Mouse (Mus musculus): ENCODE results near the gene Tbccd1. TPM values are rescaled to one million over a fixed set of nuclear protein-coding genes. Genes with fewer than 3 reads are reported as not detected.

The Tbccd1 gene
- polyA plus RNA-seq, 1 experiment from 2014 or later = 31.1 TPM

DNA sequence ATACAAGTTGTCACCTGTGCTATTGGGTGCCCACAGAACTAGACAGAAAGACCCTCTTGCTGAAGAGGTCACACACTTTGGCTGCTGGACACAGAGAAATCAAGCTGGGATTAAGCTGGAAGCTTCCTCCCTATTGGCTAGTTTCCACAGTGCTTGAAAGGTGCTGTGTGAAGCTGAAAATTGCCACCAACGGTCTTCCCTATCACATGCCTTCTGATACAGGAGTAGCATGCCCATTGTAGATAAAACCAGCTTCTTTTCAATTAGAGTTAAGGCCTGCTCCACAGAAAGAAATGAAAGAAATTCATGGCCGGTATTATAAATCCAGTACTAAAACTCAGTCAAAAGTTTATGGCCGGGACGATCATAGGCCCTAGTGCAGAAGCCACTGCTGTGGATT, 4.8 kb downstream of the Tbccd1 start:
- no peaks in the 10 kb centered on the region for H3K9me3 ChIP-seq (replicated peaks)
- WGBS (ENCODE audit: insufficient replicate concordance) = 55% methylated on average over 4 of the region's 4 CpGs
- H3K9ac ChIP-seq = peak overlapping the region; percentile 53
- peaks cover 60% of the 10 kb centered on the region for H3K4me1 ChIP-seq
- H3K4me2 ChIP-seq = peak overlapping the region; percentile 87
- no peak for ATAC-seq
- H3K36me3 ChIP-seq = peaks cover 67% of the 10 kb centered on the region
- peak overlapping the region; percentile 36 for H3K4me3 ChIP-seq
- H3K27me3 ChIP-seq (replicated peaks) = no peaks in the 10 kb centered on the region
- peak overlapping the region; percentile 76 for H3K27ac ChIP-seq

- ATAC-seq = no peak
- Histone ChIP-seq H3K4me3 (no peak overlapping the region), H3K4me2 (no peak overlapping the region), H3K9me3 (replicated peaks) (no peaks in the 10 kb centered on the region), H3K9ac (no peak overlapping the region), H3K27ac (no peak overlapping the region), H3K27me3 (replicated peaks) (no peaks in the 10 kb centered on the region), H3K4me1 (peaks cover 60% of the 10 kb centered on the region), H3K36me3 (peaks cover 65% of the 10 kb centered on the region)
- WGBS (ENCODE audit: insufficient replicate concordance) = 83% methylated on average over 1 of the region's 1 CpGs
Measured at GRCm38 (mm10) chr16:22848331-22848730, 9.1 kb downstream of the Tbccd1 start.

DNA sequence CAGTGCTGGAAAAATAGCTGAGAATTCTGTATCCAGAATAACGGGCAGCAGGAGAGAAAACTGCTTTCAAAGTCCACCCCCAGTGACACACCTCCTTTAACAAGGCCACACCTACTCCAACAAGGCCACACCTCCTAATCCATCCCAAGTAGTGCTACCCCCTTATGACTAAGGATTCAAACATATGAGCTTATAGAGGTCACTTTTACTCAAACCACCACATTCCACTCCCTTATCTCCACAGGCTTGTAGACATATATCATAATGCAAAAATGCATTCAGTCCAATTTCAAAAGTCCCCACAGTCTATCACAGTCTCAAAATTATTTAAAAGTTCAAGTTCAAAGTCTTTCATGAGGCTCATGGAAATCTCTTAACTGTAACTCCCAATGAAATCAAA, 9.8 kb downstream of the Tbccd1 start:
- H3K36me3 ChIP-seq = peaks cover 59% of the 10 kb centered on the region
- H3K27ac ChIP-seq = no peak overlapping the region
- peaks cover 54% of the 10 kb centered on the region for H3K4me1 ChIP-seq
- 78% methylated on average over 1 of the region's 1 CpGs for WGBS (ENCODE audit: insufficient replicate concordance)
- no peaks in the 10 kb centered on the region for H3K27me3 ChIP-seq (replicated peaks)
- H3K9me3 ChIP-seq (replicated peaks) = no peaks in the 10 kb centered on the region
- no peak overlapping the region for H3K4me3 ChIP-seq
- H3K4me2 ChIP-seq = no peak overlapping the region
- no peak overlapping the region for H3K9ac ChIP-seq
- ATAC-seq = no peak

GRCm38 (mm10) chr16:22845481-22845880, 12.0 kb downstream of the Tbccd1 start:
- Histone ChIP-seq H3K36me3 (peaks cover 63% of the 10 kb centered on the region), H3K27me3 (replicated peaks) (no peaks in the 10 kb centered on the region), H3K27ac (no peak overlapping the region), H3K9ac (no peak overlapping the region), H3K9me3 (replicated peaks) (no peaks in the 10 kb centered on the region), H3K4me1 (peaks cover 36% of the 10 kb centered on the region), H3K4me2 (no peak overlapping the region), H3K4me3 (no peak overlapping the region)
- 82% methylated on average over 4 of the region's 4 CpGs for WGBS (ENCODE audit: insufficient replicate concordance)
- no peak for ATAC-seq

GRCm38 (mm10) chr16:22844834-22845233, 12.6 kb downstream of the Tbccd1 start:
- peak overlapping the region; percentile 64 for H3K9ac ChIP-seq
- no peaks in the 10 kb centered on the region for H3K27me3 ChIP-seq (replicated peaks)
- peak overlapping the region; percentile 52 for H3K4me3 ChIP-seq
- H3K9me3 ChIP-seq (replicated peaks) = no peaks in the 10 kb centered on the region
- 0 out of 2 replicates have a peak overlapping the region, but pooled peaks have one; percentile 30 for H3K27ac ChIP-seq
- H3K4me1 ChIP-seq = peaks cover 36% of the 10 kb centered on the region
- 60% methylated on average over 5 of the region's 5 CpGs for WGBS (ENCODE audit: insufficient replicate concordance)
- no peak for ATAC-seq
- peaks cover 63% of the 10 kb centered on the region for H3K36me3 ChIP-seq
- peak overlapping the region; percentile 73 for H3K4me2 ChIP-seq

- 11% methylated on average over 26 of the region's 26 CpGs for WGBS (ENCODE audit: insufficient replicate concordance)
- H3K27ac ChIP-seq = peak overlapping the region; percentile 30; the same call in 1 of the 2 replicates
Measured at GRCm38 (mm10) chr16:22844061-22844801, 13.2 kb downstream of the Tbccd1 start.

GRCm38 (mm10) chr16:22842871-22843270, 14.6 kb downstream of the Tbccd1 start:
- Histone ChIP-seq H3K4me2 (no peak overlapping the region), H3K36me3 (peaks cover 63% of the 10 kb centered on the region), H3K4me1 (peaks cover 30% of the 10 kb centered on the region), H3K9ac (no peak overlapping the region), H3K9me3 (replicated peaks) (no peaks in the 10 kb centered on the region), H3K27ac (no peak overlapping the region), H3K4me3 (no peak overlapping the region), H3K27me3 (replicated peaks) (no peaks in the 10 kb centered on the region)
- ATAC-seq = no peak
- 84% methylated on average over 5 of the region's 5 CpGs for WGBS (ENCODE audit: insufficient replicate concordance)

More at GRCm38 (mm10) chr16:22844061-22844801, 13.2 kb downstream of the Tbccd1 start:
- peak overlapping the region; percentile 52 for H3K4me3 ChIP-seq
- H3K4me1 ChIP-seq = peaks cover 36% of the 10 kb centered on the region
- H3K27me3 ChIP-seq (replicated peaks) = no peaks in the 10 kb centered on the region
- H3K9ac ChIP-seq = peak overlapping the region; percentile 64
- H3K36me3 ChIP-seq = peaks cover 63% of the 10 kb centered on the region
- ATAC-seq = peak; percentile 91
- peak overlapping the region; percentile 73 for H3K4me2 ChIP-seq
- H3K9me3 ChIP-seq (replicated peaks) = no peaks in the 10 kb centered on the region

DNA sequence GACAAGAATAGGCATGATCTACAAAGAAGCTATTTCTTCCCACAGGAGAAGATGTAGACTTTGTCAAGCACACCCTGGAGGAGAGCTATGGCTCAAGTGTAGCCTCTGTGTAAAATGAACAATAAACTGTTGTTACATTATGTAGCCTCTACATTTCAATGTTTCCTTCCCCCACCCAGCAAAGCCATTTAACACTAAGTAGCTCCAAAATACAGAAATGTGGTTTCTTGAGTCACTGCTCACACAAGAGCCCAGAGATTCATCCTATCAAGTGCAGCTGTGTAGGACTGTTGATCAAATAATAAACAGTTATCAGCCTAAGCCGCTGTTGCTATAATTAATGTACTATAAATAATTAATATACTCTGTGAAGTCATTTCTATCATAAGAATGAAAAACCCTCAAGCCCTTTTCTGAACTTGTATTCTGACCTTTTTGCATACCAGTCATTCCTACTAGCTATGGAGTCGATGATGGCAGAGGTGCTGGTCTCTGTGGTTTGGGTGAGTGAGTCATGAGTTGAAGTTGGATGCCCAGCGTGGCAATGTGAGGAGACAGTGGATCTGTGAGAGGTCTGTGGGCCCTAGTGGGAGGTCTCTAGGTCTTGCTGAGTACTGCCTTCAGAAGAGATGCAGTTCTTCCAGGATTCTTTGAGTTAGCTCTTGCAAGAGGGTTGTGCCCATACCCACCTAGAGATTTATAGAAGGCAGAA, 18.2 kb downstream of the Tbccd1 start:
- no peak overlapping the region for H3K27ac ChIP-seq
- peaks cover 11% of the 10 kb centered on the region for H3K4me1 ChIP-seq
- H3K27me3 ChIP-seq (replicated peaks) = no peaks in the 10 kb centered on the region
- H3K4me2 ChIP-seq = no peak overlapping the region
- ATAC-seq = no peak
- 89% methylated on average over 3 of the region's 3 CpGs for WGBS (ENCODE audit: insufficient replicate concordance)
- no peak overlapping the region for H3K9ac ChIP-seq
- H3K36me3 ChIP-seq = peaks cover 82% of the 10 kb centered on the region
- no peaks in the 10 kb centered on the region for H3K9me3 ChIP-seq (replicated peaks)
- no peak overlapping the region for H3K4me3 ChIP-seq

DNA sequence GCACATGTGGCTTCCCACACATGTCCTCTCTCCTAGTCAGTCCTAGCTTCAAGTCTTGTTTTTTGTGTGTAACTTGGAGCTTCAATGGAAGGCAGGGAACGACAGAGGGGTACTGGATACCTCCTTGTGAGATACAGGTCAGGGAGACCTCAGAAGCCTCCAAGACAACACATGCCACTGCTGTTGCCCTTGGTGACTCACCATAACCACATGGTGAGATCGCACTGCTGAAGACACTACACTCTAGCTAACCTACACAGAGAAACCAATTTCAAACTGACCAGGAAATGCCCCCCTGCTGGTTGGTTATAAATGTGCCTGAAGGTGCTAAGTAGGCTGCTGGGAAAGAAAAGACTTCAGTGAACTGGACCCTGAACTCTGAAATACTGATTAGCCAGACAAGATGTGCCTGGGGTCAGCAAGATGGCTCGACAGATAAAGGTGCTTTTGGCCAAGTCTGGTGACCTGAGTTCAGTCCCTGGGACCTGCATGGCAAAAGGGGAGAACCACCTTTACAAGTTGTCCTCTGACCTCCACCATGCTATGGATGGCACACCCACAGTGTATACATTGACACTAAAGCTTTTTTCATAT, 24.4 kb downstream of the Tbccd1 start:
- H3K4me2 ChIP-seq = no peak overlapping the region
- no peaks in the 10 kb centered on the region for H3K27me3 ChIP-seq (replicated peaks)
- H3K4me3 ChIP-seq = no peak overlapping the region
- peaks cover 79% of the 10 kb centered on the region for H3K36me3 ChIP-seq
- H3K9ac ChIP-seq = no peak overlapping the region
- 86% methylated on average over 3 of the region's 3 CpGs for WGBS (ENCODE audit: insufficient replicate concordance)
- no peaks in the 10 kb centered on the region for H3K4me1 ChIP-seq
- 0 out of 2 replicates have a peak, but pooled peaks cover 3% of the 10 kb centered on the region for H3K9me3 ChIP-seq (replicated peaks)
- no peak overlapping the region for H3K27ac ChIP-seq
- ATAC-seq = no peak

GRCm38 (mm10) chr16:22820731-22821130, 36.7 kb downstream of the Tbccd1 start:
- no peaks in the 10 kb centered on the region for H3K9me3 ChIP-seq (replicated peaks)
- ATAC-seq = no peak
- H3K27ac ChIP-seq = no peak overlapping the region
- H3K9ac ChIP-seq = no peak overlapping the region
- H3K4me3 ChIP-seq = no peak overlapping the region
- H3K27me3 ChIP-seq (replicated peaks) = no peaks in the 10 kb centered on the region
- H3K4me2 ChIP-seq = no peak overlapping the region
- H3K4me1 ChIP-seq = no peaks in the 10 kb centered on the region
- 75% methylated on average over 8 of the region's 8 CpGs for WGBS (ENCODE audit: insufficient replicate concordance)
- peaks cover 88% of the 10 kb centered on the region for H3K36me3 ChIP-seq

GRCm38 (mm10) chr16:22811477-22811876, 46.0 kb downstream of the Tbccd1 start, which contains the start of gene Crygs:
Crygs (minus strand) TSS chr16:22811577.
- WGBS (ENCODE audit: insufficient replicate concordance) = 62% methylated on average over 2 of the region's 2 CpGs
- peaks cover 30% of the 10 kb centered on the region for H3K36me3 ChIP-seq
- no peak within 1 kb of the TSS for H3K9ac ChIP-seq
- H3K27ac ChIP-seq = no peak within 1 kb of the TSS
- H3K4me1 ChIP-seq = no peaks in the 10 kb centered on the region
- H3K4me3 ChIP-seq = no peak within 1 kb of the TSS
- H3K27me3 ChIP-seq (replicated peaks) = peaks cover 12% of the 10 kb centered on the region
- no peak for ATAC-seq
- H3K9me3 ChIP-seq (replicated peaks) = no peaks in the 10 kb centered on the region
- no peak within 1 kb of the TSS for H3K4me2 ChIP-seq
